Mouse (Mus musculus) gastrocnemius, postnatal 36 days (tissue): Measurements from ENCODE around the gene 1810055G02Rik. TPM values are rescaled to one million over a fixed set of nuclear protein-coding genes. Genes with fewer than 3 reads are reported as not detected.

Source experiments
- DNase-seq, 2 experiments: peaks; one replicate each; pipeline ENCODE4 v3.0.0; 2022
- intact Hi-C: fragments of 180-260 bp; cut with DNase I; formaldehyde crosslinking; loops from one replicate; pipeline ENCODE4 v1.15.1; 2025
- total RNA-seq, 2 experiments: library from RNA; stranded (reverse); gene quantifications; 2 replicates each; pipeline ENCODE4 v1.2.3; 2021

Gene 1810055G02Rik
- total RNA-seq, 2 experiments from 2014 or later = 10.6 to 11.1 TPM

- intact Hi-C loops = no loop called here
- DNase-seq = no peak
These were observed 15.5 kb upstream of the 1810055G02Rik start for GRCm38 (mm10) chr19:3692414-3693145.

DNA sequence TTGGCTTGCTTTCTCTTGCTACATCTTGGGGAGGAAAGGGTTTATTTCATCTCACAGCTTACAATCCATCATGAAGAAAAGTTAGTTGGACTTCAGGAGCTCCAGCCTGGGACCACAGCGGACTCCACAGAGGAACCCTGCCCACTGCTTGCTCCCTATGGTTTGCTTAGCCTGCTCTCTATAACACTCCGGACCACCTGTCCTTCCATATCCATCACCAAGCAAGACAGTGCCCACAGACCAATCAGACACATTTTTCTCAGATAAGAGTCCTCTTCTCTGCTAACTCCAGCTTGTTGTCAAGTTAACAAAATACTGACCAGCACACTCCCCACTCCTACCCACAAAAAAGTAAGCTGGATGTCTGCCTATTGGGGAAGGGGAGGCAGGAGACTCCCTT, 13.6 kb upstream of the 1810055G02Rik start:
- no peak for DNase-seq
- intact Hi-C loops = no loop called here

- no peak for DNase-seq
- intact Hi-C loops = no loop called here
These were observed 13.1 kb upstream of the 1810055G02Rik start for GRCm38 (mm10) chr19:3695006-3695405.

- no peak for DNase-seq
- intact Hi-C loops = no loop called here
These were observed 12.6 kb upstream of the 1810055G02Rik start for GRCm38 (mm10) chr19:3695471-3695870.

DNA sequence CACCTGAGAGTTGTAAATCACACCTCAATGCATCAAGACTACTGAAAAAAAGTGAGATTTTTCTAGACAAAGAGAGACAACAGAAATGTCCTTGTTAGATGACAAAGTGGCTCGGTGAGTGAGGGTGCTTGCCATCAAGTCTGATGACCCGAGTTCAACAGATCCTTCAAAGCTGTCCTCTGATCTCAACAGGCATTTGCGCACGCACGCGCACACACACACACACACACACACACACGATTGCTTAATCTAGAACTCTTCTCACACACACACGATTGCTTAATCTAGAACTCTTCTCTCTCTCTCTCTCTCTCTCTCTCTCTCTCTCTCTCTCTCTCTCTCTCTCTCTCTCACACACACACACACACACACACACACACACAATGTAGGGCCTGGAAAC, 12.1 kb upstream of the 1810055G02Rik start:
- no peak for DNase-seq
- intact Hi-C loops = no loop called here

- DNase-seq = no peak
- intact Hi-C loops = no loop called here
These were observed 10.1 kb upstream of the 1810055G02Rik start for GRCm38 (mm10) chr19:3698035-3698434.

DNA sequence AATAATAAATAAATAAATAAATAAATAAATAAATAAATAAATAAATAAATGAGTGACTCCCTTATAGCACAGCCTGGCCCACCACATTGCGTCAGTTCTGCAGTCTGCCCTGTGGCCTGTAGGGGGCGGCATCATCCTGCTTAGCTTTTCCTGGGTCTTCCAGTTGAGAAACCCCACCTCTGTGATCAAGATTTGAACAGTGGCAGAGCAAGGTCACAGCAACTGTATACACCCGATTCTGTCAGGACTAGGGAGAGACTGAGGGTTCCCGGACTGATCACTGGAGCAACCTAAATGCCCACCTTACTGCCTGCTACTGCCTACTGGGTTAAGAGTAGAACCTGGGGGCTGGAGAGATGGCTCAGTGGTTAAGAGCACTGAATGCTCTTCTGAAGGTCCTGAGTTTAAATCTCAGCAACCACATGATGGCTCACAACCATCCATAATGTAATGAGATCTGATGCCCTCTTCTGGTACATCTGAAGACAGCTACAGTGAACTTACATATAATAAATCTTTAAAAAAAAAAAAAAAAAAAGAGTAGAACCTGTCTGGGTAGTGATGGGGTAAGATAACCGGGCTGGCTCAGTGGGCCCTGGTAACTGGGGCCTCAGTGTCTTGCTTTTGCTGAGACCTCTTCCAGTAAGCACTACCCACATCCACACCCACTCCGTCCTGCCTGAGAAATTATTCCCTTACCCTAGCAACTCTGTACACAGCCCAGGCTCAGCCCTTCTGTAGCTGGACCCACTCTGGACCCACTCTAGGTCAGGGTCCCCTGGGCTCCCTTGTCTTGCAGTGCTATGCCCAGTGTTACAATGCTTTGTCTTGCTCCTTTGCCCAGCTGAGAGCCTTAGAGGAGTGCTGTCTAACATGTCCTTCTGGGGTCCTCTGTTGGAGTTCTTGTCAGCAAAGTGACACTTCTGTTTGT, 8.3 kb upstream of the 1810055G02Rik start:
- DNase-seq = peak; percentile 76 to 86
- intact Hi-C loops = loop anchor here (2.0 to 5.0 kb wide), 2 partner anchors 19 to 77 kb away; no protein-coding TSS in a partner anchor

DNA sequence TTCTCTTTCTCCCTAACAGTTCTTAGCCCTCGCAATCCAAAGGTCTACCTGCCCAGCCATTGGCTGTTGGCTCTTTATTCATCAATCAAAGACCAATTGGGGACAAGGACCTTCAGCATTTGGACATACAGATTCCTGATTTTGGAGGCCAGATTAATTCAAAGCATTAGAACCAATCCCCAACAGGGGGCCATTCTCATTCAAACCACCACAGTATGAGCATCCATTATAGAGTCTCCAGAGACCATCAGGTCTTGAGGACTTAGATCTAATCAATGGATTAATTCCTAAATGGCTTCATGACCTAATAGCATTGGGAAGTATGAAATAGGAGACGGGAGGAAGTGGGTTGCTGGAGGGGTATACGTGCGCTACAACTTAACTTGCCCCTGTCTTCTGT, 5.6 kb upstream of the 1810055G02Rik start:
- intact Hi-C loops = loop anchor here (5.0 kb wide), 1 partner anchor 80 kb away; no protein-coding TSS in a partner anchor
- no peak for DNase-seq

GRCm38 (mm10) chr19:3706258-3706657, 1.8 kb upstream of the 1810055G02Rik start:
- intact Hi-C loops = no loop called here
- DNase-seq = no peak

- intact Hi-C loops = no loop called here
- DNase-seq = no peak
These were observed 540 bp upstream of the 1810055G02Rik start for GRCm38 (mm10) chr19:3707553-3707952.

DNA sequence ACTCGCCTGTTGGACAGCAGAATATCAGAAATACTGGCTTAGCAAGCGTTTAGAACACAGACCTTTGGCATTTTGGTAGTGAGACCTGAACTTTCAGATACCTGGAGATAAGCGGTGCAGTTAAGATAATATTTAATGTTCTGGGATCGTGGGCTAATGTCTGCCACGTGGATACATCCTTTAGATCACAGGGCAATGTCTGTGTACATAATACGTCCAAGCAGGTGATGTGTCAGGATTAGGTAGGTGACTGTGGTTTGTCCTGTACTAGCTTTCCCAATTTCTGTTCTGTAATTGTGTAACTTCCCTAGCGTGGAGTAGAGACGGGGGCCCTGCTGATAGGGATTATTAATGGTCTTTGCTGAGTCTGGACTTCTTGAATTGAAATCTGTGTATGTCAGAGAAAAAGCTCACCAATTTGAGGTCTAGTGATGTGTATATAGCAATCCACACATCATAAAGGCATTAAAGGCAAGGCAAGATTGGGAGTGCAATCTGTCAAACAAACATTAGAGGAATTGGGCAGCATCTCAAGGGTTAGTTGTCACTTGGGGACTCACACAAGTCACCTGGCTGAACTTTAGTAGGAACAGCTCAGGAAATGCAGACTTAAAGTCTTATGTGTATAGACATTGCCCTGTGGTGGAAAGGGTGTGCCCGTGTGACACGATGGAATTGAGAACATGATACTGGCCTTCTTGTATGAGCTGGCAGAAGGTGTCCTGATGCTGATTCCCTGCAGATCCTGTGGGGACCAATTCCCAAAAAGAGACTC, 1.1 kb downstream of the 1810055G02Rik start:
- DNase-seq = no peak
- intact Hi-C loops = no loop called here

DNA sequence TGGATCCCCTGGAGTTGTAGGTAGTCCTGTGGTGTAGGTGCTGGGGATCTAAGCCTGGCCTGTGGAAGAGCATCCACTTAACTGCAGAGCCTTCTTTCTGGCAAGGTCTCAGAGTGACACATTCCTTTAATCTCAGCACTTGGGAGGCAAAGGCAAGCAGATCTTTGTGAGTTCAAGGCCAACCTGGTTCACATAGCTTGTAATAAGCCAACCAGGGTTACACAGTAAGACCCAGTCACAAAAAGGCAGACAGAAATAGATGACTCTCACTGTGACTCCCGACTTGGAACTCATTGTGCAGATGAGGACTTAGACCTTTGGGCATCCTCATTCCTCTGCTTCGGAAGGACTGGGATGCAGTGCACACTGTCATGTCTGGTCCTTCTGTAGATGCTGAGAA, 2.3 kb downstream of the 1810055G02Rik start:
- intact Hi-C loops = no loop called here
- DNase-seq = no peak

GRCm38 (mm10) chr19:3714381-3714780, 6.3 kb downstream of the 1810055G02Rik start:
- intact Hi-C loops = no loop called here
- no peak for DNase-seq

DNA sequence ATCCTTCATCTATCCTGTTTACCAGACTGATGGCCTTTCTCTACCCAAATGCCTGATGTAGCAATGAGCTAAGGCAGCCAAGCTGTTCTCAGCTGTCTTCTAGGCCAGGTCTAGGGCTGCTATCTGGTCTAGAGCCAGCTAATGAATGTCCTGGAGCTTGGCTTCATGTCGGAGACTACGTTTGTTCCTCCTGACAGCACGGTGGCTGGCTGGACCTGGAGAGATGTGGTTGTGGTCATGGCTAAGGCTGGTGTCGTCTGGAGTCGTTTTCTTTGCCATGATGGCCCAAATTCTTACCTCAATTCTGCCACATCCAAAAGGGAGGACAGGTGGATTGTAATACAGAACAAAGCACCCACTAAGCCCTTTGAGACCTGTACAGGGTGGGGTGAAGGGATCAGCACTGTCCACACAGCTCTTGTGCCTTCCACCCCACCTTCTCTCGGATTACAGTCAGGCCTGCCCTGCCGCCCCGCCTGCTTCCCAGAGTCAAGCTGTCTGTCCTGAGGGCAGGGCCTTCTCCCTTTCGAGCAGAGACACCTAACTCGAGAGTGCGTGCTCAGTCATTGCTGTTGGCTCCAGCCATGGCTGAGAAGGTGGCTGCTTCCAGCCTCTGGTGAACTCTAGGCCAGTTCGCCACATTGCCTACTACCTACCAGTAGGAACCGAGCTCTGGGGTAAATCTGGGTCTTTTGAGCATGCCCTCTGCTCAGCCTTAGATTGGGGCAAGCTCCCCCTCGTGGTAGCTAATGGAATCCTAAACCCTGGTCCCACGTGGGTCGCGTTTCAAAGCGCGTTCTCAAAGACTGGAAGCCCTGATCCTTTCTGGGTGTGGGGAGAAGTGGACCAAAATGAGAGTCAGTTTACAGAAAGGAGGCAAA, 10.6 kb downstream of the 1810055G02Rik start:
- intact Hi-C loops = loop anchor here (2.0 kb wide), 2 partner anchors 18 to 96 kb away; no protein-coding TSS in a partner anchor
- DNase-seq = peak; percentile 39 to 62

DNA sequence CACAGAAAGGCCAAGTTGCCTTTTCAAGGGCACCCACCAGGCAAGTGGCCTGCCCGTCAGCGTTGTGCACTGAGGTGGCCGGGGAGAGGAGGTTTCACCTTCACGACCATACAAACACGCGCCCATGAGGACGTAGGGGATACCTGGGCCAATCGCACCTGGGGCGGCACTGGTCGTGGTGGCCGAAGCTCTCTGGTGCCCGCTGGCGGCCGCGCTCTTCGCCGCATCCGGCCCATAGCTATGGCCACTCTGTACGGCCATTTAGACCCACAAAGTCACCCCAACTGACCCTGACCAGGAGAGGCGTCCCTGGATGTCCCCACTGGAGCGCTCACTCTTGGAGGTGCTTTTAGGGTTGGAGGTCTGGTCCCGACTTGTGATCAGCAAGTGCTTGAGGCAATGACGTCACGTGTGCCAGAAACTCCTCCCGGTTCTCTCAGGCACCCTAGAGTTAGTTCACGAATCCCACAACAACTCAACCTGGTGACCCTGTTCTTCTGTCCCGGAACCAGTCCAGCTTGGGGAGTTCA, 11.3 kb downstream of the 1810055G02Rik start:
- intact Hi-C loops = loop anchor here (2.0 kb wide), 2 partner anchors 19 to 97 kb away; no protein-coding TSS in a partner anchor
- DNase-seq = peak; percentile 25 to 65

GRCm38 (mm10) chr19:3723170-3723569, 15.1 kb downstream of the 1810055G02Rik start:
- DNase-seq = no peak
- intact Hi-C loops = no loop called here

DNA sequence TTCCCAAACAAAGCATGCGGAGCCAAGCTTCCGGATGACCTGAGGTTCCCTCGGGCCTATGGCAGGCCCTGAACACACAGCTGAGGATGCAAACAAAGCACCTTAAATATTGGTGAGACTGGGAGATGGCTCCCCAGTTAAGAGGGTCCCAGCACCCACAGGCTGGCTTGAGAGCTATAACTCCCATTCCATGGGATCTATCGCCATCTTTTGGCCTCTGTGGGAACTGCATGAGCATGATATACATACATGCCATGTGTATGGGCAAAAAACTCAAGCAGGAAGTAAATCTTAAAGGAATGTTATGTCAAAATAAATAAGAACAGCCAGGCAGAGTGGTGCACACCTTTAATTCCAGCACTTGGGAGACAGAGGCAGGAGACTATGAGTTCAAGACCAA, 15.8 kb downstream of the 1810055G02Rik start:
- intact Hi-C loops = no loop called here
- no peak for DNase-seq

DNA sequence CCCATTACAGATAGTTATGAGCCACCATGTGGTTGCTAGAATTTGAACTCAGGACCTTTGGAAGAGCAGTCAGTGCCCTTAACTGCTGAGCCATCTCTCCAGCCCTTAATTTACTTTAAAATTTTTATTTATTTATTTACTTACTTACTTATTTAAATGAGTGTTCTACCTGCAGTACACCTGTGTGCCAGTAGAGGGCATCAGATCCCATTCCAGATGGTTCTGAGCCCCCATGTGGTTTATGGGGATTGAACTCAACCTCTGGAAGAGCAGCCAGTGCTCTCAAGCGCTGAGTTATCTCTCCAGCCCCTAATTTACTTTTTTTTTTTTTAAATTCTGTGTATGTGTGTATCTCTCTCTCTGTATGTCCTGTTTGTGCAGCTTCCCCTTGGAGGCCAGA, 16.7 kb downstream of the 1810055G02Rik start:
- DNase-seq = peak; percentile 53 to 55
- intact Hi-C loops = no loop called here

DNA sequence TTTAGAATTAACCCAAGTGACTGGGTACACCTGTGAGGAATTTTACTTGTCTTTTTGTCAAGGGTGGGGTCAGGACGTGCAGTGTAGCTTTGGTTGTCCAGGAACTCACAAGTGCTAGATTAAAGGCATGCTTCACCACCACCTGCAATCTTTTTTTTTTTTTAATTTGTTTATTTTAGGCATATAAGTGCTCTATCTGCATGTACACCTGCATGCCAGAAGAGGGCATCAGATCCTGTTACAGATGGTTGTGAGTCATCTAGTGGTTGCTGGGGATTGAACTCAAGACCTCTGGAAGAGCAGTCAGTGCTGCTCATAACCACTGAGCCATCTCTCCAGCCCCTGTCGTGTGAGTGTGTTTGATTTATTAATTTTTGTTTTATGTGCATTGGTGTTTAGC, 20.8 kb downstream of the 1810055G02Rik start:
- no peak for DNase-seq
- intact Hi-C loops = no loop called here
